Mouse (Mus musculus): ENCODE data around the gene Cnnm4.
"Not testable (repeated sequence)": the region's sequence is repeated elsewhere in the genome, so short reads cannot be mapped to it uniquely, and the experiment has no call there.

Cnnm4 gene

DNA sequence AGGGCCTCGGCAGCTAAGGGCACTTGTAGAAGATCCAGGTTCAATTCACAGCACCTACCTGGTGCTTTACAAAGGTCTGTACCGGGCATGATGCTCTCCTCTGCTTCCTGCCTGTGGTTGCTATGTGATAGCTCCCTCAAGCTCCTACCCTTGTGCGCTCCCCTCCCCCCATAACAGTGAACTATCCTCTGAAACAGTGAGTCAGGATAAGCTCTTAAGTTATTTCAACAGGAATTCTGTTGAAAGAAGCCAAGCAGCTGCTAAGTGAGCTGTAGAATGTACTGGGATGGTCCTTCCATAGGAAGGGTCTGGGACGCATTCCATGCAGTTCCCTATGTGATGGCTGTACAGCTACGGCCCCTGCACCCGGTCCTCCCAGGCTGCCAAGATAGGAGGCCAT is 62.1 kb downstream of the Cnnm4 start:
- in situ Hi-C loops (cut with MboI; ENCODE audit: low pct_unique_long_range_greater_than_20kb in 1 of 2, low sequenced_read_pairs in 2 of 2, unreplicated experiment in 1 of 2): no loop called here

DNA sequence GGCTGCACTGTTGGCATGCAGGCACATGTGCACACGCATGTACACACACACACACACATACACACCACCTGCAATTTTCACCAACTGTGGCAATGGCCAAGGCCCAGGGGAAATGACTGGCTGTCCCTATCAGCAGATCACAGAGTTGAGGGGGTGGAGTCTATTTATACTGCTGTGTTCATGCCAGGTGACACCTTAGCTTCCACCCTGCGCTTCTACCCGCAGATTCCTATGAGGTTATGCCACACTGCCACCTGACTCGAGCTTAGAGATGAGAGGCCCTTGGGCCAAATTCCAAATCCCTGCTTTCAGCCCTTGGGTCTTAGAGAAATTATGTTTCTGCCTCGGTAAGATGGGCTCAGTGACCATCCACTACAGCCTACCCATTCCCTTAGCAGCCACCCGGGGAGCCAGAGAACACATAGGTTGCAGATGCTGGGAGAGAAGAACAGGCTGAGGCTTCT is 63.2 kb downstream of the Cnnm4 start:
- in situ Hi-C loops (cut with MboI; ENCODE audit: low pct_unique_long_range_greater_than_20kb in 1 of 2, low sequenced_read_pairs in 2 of 2, unreplicated experiment in 1 of 2): no loop called here

DNA sequence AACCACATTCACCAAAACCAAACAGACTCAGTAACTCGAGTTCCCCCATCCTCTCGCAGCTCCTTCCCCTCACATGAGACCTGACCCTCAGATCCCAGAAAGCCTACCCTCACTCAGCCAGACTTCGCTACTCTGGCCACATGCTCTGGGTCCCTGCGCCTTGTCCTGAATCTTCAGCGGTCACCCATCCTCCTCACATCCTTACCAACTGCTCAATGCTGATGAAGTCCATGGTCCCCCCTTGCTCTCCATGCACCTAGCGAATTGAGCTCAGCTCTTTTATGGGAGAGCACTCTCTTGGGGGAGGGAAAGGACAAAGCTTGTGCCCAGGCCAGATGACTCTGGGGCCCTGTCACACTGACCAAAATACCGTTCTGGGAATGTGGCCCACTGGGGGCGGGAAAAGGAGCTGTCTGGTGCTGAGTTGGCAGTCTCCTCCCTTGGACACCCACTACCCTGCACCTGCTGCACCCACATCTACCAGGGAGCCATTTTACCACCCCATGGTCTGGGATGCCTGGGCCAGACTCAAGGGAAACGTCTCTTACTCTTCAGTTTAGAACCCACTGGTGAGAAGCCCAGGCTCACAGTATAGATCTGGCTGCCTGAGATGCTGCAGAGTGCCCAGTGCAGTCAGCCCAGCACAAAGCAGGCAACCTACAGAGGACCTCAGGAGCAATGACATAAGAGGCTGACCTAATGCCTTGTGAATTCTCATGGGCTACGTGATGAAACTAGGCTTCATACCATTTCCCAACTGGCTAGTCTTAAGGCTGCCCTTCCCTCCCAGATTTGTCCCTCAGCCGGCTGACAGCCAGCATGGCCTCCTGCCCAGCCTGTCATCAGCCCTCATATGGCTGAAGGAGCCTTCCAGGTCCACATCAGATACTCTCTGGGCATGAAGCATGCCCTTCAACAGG is 64.3 kb downstream of the Cnnm4 start:
- in situ Hi-C loops (cut with MboI; ENCODE audit: low pct_unique_long_range_greater_than_20kb in 1 of 2, low sequenced_read_pairs in 2 of 2, unreplicated experiment in 1 of 2): no loop called here

DNA sequence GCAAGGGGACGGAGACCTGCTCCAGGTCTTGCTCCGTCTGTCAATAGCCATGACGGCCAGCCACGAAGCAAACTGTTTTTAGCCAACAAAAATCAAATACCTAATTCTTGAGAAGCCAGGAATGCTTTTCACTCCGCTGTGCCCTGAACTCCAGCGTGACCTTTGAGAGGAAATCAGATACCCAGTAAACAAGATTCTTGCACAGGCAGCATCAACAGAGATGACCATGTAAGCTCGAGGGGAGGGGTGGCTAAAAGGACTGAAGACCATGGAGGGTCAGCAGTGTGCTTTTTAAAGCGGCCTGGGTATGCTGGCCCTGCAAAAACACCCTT is 64.9 kb downstream of the Cnnm4 start:
- in situ Hi-C loops (cut with MboI; ENCODE audit: low pct_unique_long_range_greater_than_20kb in 1 of 2, low sequenced_read_pairs in 2 of 2, unreplicated experiment in 1 of 2): no loop called here

DNA sequence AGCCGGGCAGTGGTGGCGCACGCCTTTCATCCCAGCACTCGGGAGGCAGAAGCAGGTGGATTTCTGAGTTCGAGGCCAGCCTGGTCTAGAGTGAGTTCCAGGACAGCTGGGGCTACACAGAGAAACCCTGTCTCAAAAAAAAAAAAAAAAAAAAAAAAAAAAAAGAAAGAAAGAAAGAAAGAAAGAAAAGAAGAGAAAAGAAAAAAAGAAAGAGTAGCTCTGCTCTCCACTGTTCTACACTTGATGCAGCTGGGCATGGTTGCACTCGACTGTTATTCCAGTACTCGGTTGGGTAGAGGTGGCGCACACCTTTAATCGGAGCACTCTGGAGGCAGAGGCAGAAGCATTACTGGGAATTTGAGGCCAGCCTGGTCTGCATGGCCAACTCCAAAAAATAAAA is 65.4 kb downstream of the Cnnm4 start, which contains the start of gene Ankrd23:
Ankrd23 (minus strand) TSS at position 101 of the 400 bp plus-strand sequence.
- in situ Hi-C loops (cut with MboI; ENCODE audit: low pct_unique_long_range_greater_than_20kb in 1 of 2, low sequenced_read_pairs in 2 of 2, unreplicated experiment in 1 of 2): not testable (repeated sequence)

DNA sequence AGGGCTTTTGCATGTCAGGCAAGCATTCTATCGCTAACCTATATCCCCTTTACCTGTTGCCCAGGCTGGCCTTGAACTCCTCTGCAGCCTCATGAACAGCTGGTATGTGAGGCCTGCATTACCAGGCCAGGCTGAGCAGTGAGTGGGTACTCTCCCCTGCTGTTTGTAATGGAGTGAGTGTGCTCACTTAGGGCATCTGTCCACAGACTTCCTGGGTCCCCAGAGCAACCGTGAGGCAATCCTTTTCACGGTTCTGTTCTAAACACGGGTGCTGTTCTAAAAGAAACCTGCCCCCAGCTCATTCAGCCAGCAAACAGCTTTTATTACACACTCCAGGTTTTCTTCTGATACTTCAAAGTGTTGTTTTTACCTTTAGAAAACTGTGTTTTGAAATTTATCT is 67.3 kb downstream of the Cnnm4 start:
- in situ Hi-C loops (cut with MboI; ENCODE audit: low pct_unique_long_range_greater_than_20kb in 1 of 2, low sequenced_read_pairs in 2 of 2, unreplicated experiment in 1 of 2): no loop called here

DNA sequence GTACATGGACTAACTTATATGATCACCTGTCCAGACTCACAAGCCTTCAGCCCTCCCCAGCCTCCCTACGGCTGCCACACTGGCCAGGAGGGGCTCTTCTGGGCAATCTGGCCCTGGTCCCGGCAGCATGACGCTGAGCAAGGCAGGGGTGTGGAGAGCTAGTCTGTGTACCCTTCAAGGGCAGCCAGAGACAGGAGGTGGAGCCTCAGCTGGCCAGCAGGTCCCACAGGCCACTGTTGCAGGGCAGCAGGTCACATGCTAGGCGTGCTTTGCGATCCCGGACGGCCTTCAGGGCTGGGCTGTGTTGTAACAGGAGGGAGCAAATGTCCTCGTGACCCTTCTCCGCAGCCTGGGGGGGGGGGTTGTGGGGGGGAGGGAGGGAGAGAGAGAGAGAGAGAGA is 67.8 kb downstream of the Cnnm4 start, which contains the start of gene Gm42417:
Gm42417 (minus strand) TSS at position 244 of the 400 bp plus-strand sequence.
- in situ Hi-C loops (cut with MboI; ENCODE audit: low pct_unique_long_range_greater_than_20kb in 1 of 2, low sequenced_read_pairs in 2 of 2, unreplicated experiment in 1 of 2): no loop called here

DNA sequence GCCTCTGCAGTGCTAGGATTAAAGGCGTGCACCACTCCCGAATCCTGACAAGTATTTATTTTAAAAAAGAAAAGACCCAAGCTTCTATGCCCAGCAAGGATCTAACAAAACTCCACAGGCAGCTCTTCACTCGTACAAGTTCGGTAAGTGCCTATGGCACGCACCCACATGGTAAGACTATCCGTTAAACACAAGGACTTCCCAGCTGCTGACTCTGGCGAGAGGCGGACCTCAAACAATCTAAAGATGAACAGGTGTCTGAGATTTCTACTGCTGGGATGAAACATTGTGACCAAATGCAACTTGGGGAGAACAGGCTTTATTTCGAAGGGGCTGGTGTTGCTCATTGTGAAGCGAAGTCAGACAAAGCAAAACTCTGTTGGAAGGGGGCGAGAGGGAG is 68.7 kb downstream of the Cnnm4 start:
- in situ Hi-C loops (cut with MboI; ENCODE audit: low pct_unique_long_range_greater_than_20kb in 1 of 2, low sequenced_read_pairs in 2 of 2, unreplicated experiment in 1 of 2): loop anchor here (10.0 kb wide), 2 partner anchors 195 to 205 kb away; no protein-coding TSS in a partner anchor

DNA sequence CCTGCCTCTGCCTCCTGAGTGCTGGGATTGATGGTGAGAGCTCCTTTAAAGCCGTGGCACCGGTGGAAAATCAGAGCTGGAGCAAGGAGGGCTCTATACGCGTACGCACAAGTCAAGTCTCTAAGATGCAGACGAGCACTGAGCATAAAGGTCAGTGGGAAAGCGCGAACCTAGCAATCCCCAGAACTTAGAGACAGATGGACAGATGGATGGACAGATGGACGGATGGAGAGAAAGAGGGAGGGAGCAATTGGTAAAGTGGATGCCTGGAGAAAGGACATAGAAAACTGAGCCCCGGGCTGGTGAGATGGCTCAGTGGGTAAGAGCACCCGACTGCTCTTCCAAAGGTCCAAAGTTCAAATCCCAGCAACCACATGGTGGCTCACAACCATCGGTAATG is 69.4 kb downstream of the Cnnm4 start:
- in situ Hi-C loops (cut with MboI; ENCODE audit: low pct_unique_long_range_greater_than_20kb in 1 of 2, low sequenced_read_pairs in 2 of 2, unreplicated experiment in 1 of 2): loop anchor here (10.0 kb wide), 2 partner anchors 194 to 204 kb away; no protein-coding TSS in a partner anchor

DNA sequence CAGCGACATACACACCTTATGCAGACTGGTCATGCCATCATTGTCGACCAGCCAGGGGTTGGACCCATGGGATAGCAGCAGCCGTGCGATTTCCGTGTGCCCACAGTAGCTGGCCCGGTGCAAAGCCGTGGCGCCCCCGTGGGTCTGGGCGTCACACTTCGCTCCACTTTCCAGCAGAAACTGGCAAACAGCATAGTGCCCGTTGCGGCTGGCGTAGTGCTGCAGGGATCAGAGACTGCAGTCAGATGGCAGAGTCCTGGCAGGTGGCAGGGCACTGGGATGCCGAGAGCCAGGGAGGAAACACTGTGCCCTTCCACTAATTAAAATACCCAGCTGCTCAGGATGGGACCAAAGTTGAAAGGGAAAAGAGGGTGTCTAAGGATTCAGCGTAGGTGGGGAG is 70.4 kb downstream of the Cnnm4 start:
- in situ Hi-C loops (cut with MboI; ENCODE audit: low pct_unique_long_range_greater_than_20kb in 1 of 2, low sequenced_read_pairs in 2 of 2, unreplicated experiment in 1 of 2): loop anchor here (10.0 kb wide), 2 partner anchors 193 to 203 kb away; no protein-coding TSS in a partner anchor

DNA sequence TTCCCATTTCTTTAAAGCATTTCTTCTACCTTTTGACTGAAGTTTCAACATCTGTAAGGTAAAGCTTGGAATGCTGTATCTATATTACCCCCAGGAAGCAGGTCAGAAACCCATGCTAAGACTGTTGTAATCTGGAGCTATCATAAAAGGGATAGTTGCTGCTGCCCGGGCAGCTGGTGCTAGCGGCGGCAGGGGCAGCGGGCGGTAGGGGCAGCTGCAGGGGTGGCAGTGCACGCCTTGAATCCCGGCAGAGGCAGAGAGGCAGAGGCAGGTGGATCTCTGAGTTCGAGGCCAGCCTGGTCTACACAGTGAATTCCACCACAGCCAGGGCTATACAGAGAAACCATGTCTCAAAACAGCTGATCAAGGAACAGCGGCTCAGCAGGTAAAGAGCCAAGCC is 71.5 kb downstream of the Cnnm4 start:
- in situ Hi-C loops (cut with MboI; ENCODE audit: low pct_unique_long_range_greater_than_20kb in 1 of 2, low sequenced_read_pairs in 2 of 2, unreplicated experiment in 1 of 2): loop anchor here (10.0 kb wide), 2 partner anchors 192 to 202 kb away; no protein-coding TSS in a partner anchor

DNA sequence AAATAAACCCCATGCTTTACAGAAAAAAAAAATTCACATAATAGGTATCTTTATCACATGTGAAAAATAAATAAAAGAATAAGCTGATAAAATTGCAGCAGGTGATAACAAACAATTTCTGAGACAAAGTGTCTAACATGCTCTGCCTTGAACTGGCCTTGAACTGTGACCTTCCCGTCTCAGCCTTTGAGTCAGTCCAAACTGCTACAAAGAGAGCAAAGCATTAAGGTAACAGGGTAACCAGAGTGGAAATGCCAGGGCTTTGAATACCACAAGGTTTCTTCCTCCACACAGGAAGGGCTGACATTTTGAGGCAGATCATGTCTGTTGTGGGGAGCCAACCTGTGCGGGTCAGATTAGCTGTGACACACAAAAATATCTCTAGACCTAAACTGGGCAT is 74.0 kb downstream of the Cnnm4 start:
- in situ Hi-C loops (cut with MboI; ENCODE audit: low pct_unique_long_range_greater_than_20kb in 1 of 2, low sequenced_read_pairs in 2 of 2, unreplicated experiment in 1 of 2): loop anchor here (10.0 kb wide), 2 partner anchors 189 to 199 kb away; no protein-coding TSS in a partner anchor

DNA sequence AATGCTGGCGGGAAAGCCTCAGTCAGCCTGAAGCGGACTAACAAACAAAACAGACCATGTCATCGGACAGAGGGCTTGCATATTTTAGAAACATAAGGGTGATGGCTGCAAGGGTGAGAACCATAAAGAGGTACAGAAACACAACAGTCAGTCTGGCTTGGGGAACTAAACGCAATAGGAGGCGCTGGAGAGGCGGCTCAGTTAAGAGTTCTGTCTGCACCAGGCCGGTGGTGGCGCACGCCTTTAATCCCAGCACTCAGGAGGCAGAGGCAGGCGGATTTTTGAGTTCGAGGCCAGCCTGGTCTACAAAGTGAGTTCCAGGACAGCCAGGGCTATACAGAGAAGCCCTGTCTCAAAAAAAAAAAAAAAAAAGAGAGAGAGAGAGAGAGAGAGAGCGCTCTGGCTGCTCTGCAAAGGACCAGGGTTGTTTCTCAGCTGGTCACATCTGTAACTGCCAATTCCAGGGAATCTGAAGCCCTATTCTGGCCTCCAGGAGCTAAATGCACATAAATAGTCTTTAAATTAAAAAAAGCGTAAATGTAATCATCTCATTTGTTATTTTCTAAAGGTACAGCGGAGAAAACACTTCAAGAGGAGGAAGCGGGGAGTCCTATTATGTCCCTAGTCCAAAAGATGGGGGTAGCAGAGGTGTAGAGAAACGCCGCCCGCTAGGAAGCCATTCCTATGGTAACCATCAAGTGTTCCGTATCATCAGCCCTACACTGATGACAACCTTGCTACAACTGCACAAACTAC is 74.6 kb downstream of the Cnnm4 start:
- in situ Hi-C loops (cut with MboI; ENCODE audit: low pct_unique_long_range_greater_than_20kb in 1 of 2, low sequenced_read_pairs in 2 of 2, unreplicated experiment in 1 of 2): loop anchor here (10.0 kb wide), 2 partner anchors 189 to 199 kb away; no protein-coding TSS in a partner anchor

DNA sequence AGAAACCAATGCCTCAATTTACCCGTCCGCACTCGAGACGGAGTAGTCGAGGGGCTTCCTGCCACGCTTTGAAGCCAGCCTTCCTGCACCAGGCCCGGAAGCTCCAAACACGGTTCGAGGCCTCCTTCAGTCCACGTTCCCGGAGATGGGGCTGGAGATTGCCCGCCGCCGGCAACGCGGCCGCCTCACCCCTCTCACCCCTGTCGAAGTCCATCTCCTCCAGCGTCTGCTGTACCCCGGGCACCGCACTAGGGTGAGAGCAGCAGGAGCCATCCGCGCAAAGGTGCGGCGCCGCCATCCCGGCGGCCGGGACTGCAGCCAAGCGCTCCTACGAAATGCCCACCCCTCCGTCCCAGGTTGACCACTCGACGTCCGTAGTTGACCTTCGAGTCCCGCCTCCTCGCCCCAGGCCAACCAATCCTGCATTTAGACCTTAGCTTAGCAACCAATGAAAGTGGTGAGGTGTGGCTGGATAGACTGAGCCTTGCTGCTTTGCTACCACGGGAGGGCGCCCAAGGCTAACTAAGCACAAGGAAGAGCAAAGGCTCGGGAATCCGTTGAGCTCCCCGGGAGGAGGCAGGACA is 75.6 kb downstream of the Cnnm4 start, which contains the start of gene Ankrd39:
Ankrd39 (minus strand) TSS at position 558 of the 584 bp plus-strand sequence.
- in situ Hi-C loops (cut with MboI; ENCODE audit: low pct_unique_long_range_greater_than_20kb in 1 of 2, low sequenced_read_pairs in 2 of 2, unreplicated experiment in 1 of 2): loop anchor here (10.0 kb wide), 2 partner anchors 188 to 198 kb away; no protein-coding TSS in a partner anchor

DNA sequence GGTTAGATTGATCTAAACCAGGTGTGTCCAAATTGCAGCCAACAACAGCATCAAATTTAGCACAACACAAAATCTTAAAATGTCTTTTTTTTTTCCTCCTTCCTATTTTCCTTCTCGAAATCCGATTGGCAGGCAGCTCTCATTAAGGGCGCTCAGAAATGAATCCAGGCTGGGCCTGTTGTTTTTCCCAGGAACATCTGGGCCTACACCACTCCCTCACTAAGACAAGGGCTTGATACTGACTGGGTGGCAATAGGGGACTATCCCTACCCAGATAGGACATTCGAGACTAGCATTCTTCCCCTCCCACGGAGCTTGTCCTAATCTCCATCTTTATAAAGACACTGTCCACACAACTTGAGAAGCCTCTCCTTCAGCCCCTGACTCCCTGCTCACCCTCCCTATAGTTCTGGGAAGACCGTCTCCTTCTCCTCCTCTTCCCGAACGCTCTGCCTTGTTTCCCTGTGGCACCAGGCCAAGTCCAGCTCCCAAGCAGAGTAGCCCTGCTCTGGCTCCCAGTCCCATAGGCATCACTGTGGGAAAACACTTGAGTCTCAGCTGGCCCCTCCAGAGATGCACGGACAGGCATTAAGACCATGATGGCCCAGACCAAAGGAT is 76.7 kb downstream of the Cnnm4 start:
- in situ Hi-C loops (cut with MboI; ENCODE audit: low pct_unique_long_range_greater_than_20kb in 1 of 2, low sequenced_read_pairs in 2 of 2, unreplicated experiment in 1 of 2): loop anchor here (10.0 kb wide), 2 partner anchors 187 to 197 kb away; no protein-coding TSS in a partner anchor

DNA sequence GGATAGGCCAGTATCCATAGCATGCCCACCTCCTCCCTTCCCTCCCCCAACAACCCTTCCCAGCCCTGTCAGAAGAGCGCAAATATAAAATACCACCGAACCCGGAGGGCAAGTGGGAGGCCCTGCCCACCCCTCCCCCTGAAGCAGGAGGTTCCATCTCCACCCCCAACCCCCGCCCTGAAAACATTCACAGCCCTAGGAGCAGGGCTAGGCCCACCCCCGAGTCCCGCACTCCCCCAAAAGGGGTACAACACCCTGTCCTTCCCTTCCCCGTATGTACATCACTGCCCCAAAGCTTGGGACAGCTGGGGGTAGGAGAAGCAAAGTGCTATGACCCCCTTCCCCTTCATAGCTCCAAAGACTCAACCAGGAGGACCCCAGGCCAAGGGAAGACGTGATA is 77.4 kb downstream of the Cnnm4 start:
- in situ Hi-C loops (cut with MboI; ENCODE audit: low pct_unique_long_range_greater_than_20kb in 1 of 2, low sequenced_read_pairs in 2 of 2, unreplicated experiment in 1 of 2): loop anchor here (10.0 kb wide), 2 partner anchors 186 to 196 kb away; no protein-coding TSS in a partner anchor

DNA sequence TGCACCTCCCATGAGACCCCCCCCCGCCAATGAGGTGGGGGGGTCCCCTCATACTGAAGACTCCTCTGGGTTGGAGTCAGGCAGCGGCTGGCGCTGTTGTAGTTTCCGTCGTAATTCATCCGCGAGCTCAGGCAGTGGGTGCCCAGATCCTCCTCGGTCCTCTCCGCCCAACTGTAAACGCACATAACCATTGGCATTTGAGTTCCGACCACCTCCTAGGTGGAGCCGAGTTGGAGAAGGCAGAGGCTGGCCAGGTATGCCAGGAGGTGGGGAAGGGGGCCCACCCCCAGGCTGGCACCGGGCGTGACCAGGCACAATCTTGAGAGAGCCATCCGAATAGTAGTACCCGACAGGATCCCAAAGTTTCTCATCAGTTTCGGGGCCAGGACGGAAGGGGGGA is 78.1 kb downstream of the Cnnm4 start:
- in situ Hi-C loops (cut with MboI; ENCODE audit: low pct_unique_long_range_greater_than_20kb in 1 of 2, low sequenced_read_pairs in 2 of 2, unreplicated experiment in 1 of 2): loop anchor here (10.0 kb wide), 2 partner anchors 185 to 195 kb away; no protein-coding TSS in a partner anchor
